Mouse (Mus musculus) heart, adult 2 months (tissue): Measurements from ENCODE around the gene Trdn. TPM values are rescaled to one million over a fixed set of nuclear protein-coding genes. Genes with fewer than 3 reads are reported as not detected.

Experiments used
- DNase-seq, 2 experiments: peaks; one replicate each; pipeline ENCODE4 v3.0.0; 2021
- H3K27ac ChIP-seq: fragments of 200-600 bp; 2 replicates; pipeline ENCODE4 v1.8.1; 2022
- H3K27me3 ChIP-seq: fragments of 200-500 bp; 2 replicates; pipeline ENCODE4 v1.6.1; 2012; ENCODE audit warnings: mild to moderate bottlenecking, low read length, inconsistent platforms, mixed read lengths; ENCODE audit not compliant: control insufficient read depth, insufficient read depth
- H3K36me3 ChIP-seq: fragments of 200-500 bp; 2 replicates; pipeline ENCODE4 v1.6.1; 2012; ENCODE audit warnings: low read length, inconsistent platforms; ENCODE audit not compliant: control insufficient read depth, insufficient read depth
- H3K4me1 ChIP-seq: fragments of 200-500 bp; 2 replicates; pipeline ENCODE4 v1.6.1; 2011; ENCODE audit warnings: low read length; ENCODE audit not compliant: control insufficient read depth, insufficient read depth
- H3K4me3 ChIP-seq: fragments of 200-600 bp; 2 replicates; pipeline ENCODE4 v1.8.1; 2022
- H3K79me2 ChIP-seq: fragments of 200-500 bp; replicated peaks from 2 replicates; pipeline ENCODE4 v1.6.1; 2012; ENCODE audit warnings: mild to moderate bottlenecking, inconsistent platforms, low read length, moderate library complexity, mixed read lengths; ENCODE audit not compliant: control insufficient read depth, insufficient read depth
- H3K9ac ChIP-seq: fragments of 200-500 bp; 2 replicates; pipeline ENCODE4 v1.6.1; 2012; ENCODE audit warnings: low read depth, mild to moderate bottlenecking, control low read depth, inconsistent platforms, low read length, mixed read lengths
- CTCF ChIP-seq: fragments of 200-600 bp; IDR thresholded peaks from 2 replicates; pipeline ENCODE4 v1.8.1; 2022; ENCODE audit warnings: antibody characterized with exemption, mild to moderate bottlenecking, moderate library complexity
- EP300 ChIP-seq: fragments of 200-500 bp; IDR thresholded peaks from 2 replicates; pipeline ENCODE4 v1.6.1; 2011; ENCODE audit warnings: low read depth, low read length, control low read depth; ENCODE audit not compliant: insufficient read depth
- POLR2A ChIP-seq: fragments of 200-500 bp; IDR thresholded peaks from 2 replicates; pipeline ENCODE4 v1.6.1; 2011; ENCODE audit warnings: mild to moderate bottlenecking, low read depth, low read length, control low read depth; ENCODE audit not compliant: insufficient read depth
- WGBS: fragments of 180-500 bp; shearing (Covaris S2); methylation state at CpG from one replicate; pipeline ENCODE4 v1.1.7; 2018; 5-methylcytosine and 5-hydroxymethylcytosine counted together
- intact Hi-C: fragments of 180-260 bp; cut with DNase I; formaldehyde crosslinking; loops from one replicate; pipeline ENCODE4 v1.15.1; 2025
- polyA plus RNA-seq: library from polyadenylated mRNA; depleted of rRNA; stranded (reverse); fragments of >200 nt; gene quantifications from 2 replicates; pipeline ENCODE4 v1.2.3, GENCODE M21; 2012; rRNA removed
- total RNA-seq, 2 experiments: library from RNA; stranded (reverse); gene quantifications; 2 replicates each; pipeline ENCODE4 v1.2.3; 2021

The Trdn gene
- total and polyA plus RNA-seq, 3 experiments: 107 to 331 (median 277) TPM

- WGBS: 39% methylated on average over 1 of the region's 1 CpGs
- no peaks in the 10 kb centered on the region for H3K27me3 ChIP-seq
- peaks cover 3% of the 10 kb centered on the region for H3K36me3 ChIP-seq
- intact Hi-C loops: no loop called here
- TF ChIP-seq CTCF (no peak; the same call in 1 of the 2 replicates), EP300 (no peak), POLR2A (peak; percentile 55)
- H3K4me1 ChIP-seq: no peaks in the 10 kb centered on the region
- no peaks in the 10 kb centered on the region for H3K79me2 ChIP-seq
- peak overlapping the region; percentile 91 for H3K27ac ChIP-seq
- peak overlapping the region; percentile 55; the same call in 1 of the 2 replicates for H3K9ac ChIP-seq
- DNase-seq: peak in 1 of 2 experiments; percentile 8
- peak overlapping the region; percentile 50 for H3K4me3 ChIP-seq
These were observed 175.8 kb downstream of the Trdn start for GRCm38 (mm10) chr10:33256202-33256601.

DNA sequence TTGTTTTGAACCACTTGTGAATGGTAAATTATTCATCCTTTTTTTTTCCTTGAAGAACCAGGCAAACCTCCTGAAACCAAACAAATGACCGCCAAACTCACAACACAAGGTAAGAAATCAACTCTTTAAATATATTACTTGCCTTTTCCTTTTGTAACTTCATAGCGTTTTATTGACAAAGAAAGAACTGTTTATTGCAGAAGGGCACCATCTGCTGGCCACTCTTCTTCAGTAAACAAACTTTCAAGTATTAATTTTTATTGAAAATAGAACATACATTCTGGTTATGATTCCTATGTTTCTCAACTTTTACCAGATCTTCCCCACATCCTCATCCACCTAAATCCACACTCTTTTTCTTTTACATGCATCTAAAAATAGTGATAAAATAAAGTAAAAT is 224.6 kb downstream of the Trdn start:
- no peaks in the 10 kb centered on the region for H3K36me3 ChIP-seq
- no peak overlapping the region for H3K27ac ChIP-seq
- TF ChIP-seq POLR2A (no peak), CTCF (peak; percentile 66), EP300 (no peak)
- WGBS: 25% methylated on average over 2 of the region's 2 CpGs
- H3K27me3 ChIP-seq: no peaks in the 10 kb centered on the region
- no peaks in the 10 kb centered on the region for H3K79me2 ChIP-seq
- no peak overlapping the region for H3K9ac ChIP-seq
- no peak for DNase-seq
- H3K4me1 ChIP-seq: no peaks in the 10 kb centered on the region
- intact Hi-C loops: no loop called here
- H3K4me3 ChIP-seq: no peak overlapping the region

GRCm38 (mm10) chr10:33353026-33353425 is 272.7 kb downstream of the Trdn start:
- H3K36me3 ChIP-seq: no peaks in the 10 kb centered on the region
- WGBS: 77% methylated on average over 1 of the region's 1 CpGs
- no peaks in the 10 kb centered on the region for H3K4me1 ChIP-seq
- no peak for DNase-seq
- intact Hi-C loops: no loop called here
- no peaks in the 10 kb centered on the region for H3K79me2 ChIP-seq
- TF ChIP-seq CTCF: no peak
- TF ChIP-seq EP300: no peak
- no peak for TF ChIP-seq POLR2A
- H3K27me3 ChIP-seq: no peaks in the 10 kb centered on the region
- H3K9ac ChIP-seq: no peak overlapping the region
- H3K4me3 ChIP-seq: no peak overlapping the region
- no peak overlapping the region for H3K27ac ChIP-seq

- TF ChIP-seq CTCF (no peak), EP300 (no peak), POLR2A (no peak)
- H3K79me2 ChIP-seq: no peaks in the 10 kb centered on the region
- H3K27me3 ChIP-seq: no peaks in the 10 kb centered on the region
- no peak overlapping the region for H3K9ac ChIP-seq
- H3K27ac ChIP-seq: no peak overlapping the region
- H3K4me3 ChIP-seq: no peak overlapping the region
- no peak for DNase-seq
- intact Hi-C loops: no loop called here
- no peaks in the 10 kb centered on the region for H3K4me1 ChIP-seq
- H3K36me3 ChIP-seq: no peaks in the 10 kb centered on the region
These were observed 286.2 kb downstream of the Trdn start for GRCm38 (mm10) chr10:33366521-33366920.

DNA sequence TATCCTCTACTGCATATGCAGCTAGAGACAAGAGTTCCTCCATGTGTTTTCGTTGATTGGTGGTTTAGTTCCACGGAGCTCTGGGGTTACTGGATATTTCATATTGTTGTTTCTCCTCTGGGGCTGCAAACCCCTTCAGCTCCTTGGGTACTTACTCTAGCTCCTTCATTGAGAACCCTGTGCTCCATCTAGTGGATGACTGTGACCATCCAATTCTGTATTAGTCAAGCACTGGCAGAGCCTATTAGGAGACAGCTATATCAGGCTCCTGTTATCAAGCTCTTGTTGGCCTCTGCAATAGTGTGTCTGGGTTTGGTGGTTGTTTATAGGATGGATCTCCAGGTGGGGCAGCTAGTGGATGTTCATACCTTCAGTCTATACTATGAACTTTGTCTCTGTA is 290.2 kb downstream of the Trdn start:
- Histone ChIP-seq H3K4me1 (no peaks in the 10 kb centered on the region), H3K36me3 (no peaks in the 10 kb centered on the region), H3K9ac (no peak overlapping the region), H3K27me3 (no peaks in the 10 kb centered on the region), H3K27ac (no peak overlapping the region), H3K4me3 (no peak overlapping the region), H3K79me2 (no peaks in the 10 kb centered on the region)
- intact Hi-C loops: no loop called here
- no peak for DNase-seq
- WGBS: 69% methylated on average over 2 of the region's 2 CpGs
- TF ChIP-seq POLR2A (no peak), CTCF (peak; percentile 46)

- no peak overlapping the region for H3K9ac ChIP-seq
- intact Hi-C loops: no loop called here
- WGBS: 75% methylated on average over 2 of the region's 2 CpGs
- no peaks in the 10 kb centered on the region for H3K27me3 ChIP-seq
- H3K79me2 ChIP-seq: no peaks in the 10 kb centered on the region
- H3K27ac ChIP-seq: no peak overlapping the region
- DNase-seq: no peak
- no peak overlapping the region for H3K4me3 ChIP-seq
- H3K4me1 ChIP-seq: no peaks in the 10 kb centered on the region
- TF ChIP-seq POLR2A (no peak), CTCF (no peak), EP300 (no peak)
- H3K36me3 ChIP-seq: no peaks in the 10 kb centered on the region
These were observed 295.2 kb downstream of the Trdn start for GRCm38 (mm10) chr10:33375474-33376029.

Other genes with a start within 250 kb of the Trdn start
- gene Nkain2, start 190.1 kb upstream of the Trdn start, total RNA-seq: under 1 TPM in 1 of 2 experiments, not detected in 1; 0.18 TPM
- gene Nkain2, start 190.1 kb upstream of the Trdn start, polyA plus RNA-seq: 0.08 TPM in 1 of 2 replicates, not detected in the other